Mouse (Mus musculus) cerebellum, adult 2 months (tissue): ENCODE data around the gene Sptbn1. TPM values are rescaled to one million over a fixed set of nuclear protein-coding genes. Genes with fewer than 3 reads are reported as not detected.

Experiments
- DNase-seq, 2 experiments: peaks; one replicate each; pipeline ENCODE4 v3.0.0; 2021
- H3K27ac ChIP-seq: fragments of 200-500 bp; 2 replicates; pipeline ENCODE4 v1.5.1; 2012; ENCODE audit warnings: low read length, control low read depth, inconsistent platforms; ENCODE audit not compliant: insufficient read depth
- H3K27me3 ChIP-seq: fragments of 200-500 bp; 2 replicates; pipeline ENCODE4 v1.6.1; 2012; ENCODE audit warnings: inconsistent platforms, mild to moderate bottlenecking, low read length, moderate library complexity; ENCODE audit not compliant: control insufficient read depth, insufficient read depth
- H3K4me1 ChIP-seq: fragments of 200-500 bp; 2 replicates; pipeline ENCODE4 v1.6.1; 2011; ENCODE audit warnings: low read length; ENCODE audit not compliant: control insufficient read depth, insufficient read depth
- H3K4me3 ChIP-seq: fragments of 200-500 bp; replicated peaks from 2 replicates; pipeline ENCODE3; 2011; ENCODE audit warnings: mild to moderate bottlenecking, low read depth, low read length, control low read depth; ENCODE audit not compliant: insufficient read depth
- CTCF ChIP-seq: fragments of 200-500 bp; IDR thresholded peaks from 2 replicates; pipeline ENCODE4 v1.5.1; 2011; ENCODE audit warnings: low read depth, mild to moderate bottlenecking, control low read depth, low read length, moderate library complexity, borderline replicate concordance; ENCODE audit not compliant: insufficient read depth
- POLR2A ChIP-seq: fragments of 200-500 bp; IDR thresholded peaks from 2 replicates; pipeline ENCODE4 v1.6.1; 2011; ENCODE audit warnings: low read length, control low read depth, borderline replicate concordance; ENCODE audit not compliant: insufficient read depth
- WGBS: fragments of 180-500 bp; shearing (Covaris S2); methylation state at CpG from one replicate; pipeline ENCODE4 v1.1.7; 2018; 5-methylcytosine and 5-hydroxymethylcytosine counted together
- polyA plus RNA-seq: library from polyadenylated mRNA; depleted of rRNA; stranded (reverse); fragments of >200 nt; gene quantifications from 2 replicates; pipeline ENCODE4 v1.2.3, GENCODE M21; 2012

Gene Sptbn1
- polyA plus RNA-seq, 1 experiment, result 244 TPM

- H3K4me1 ChIP-seq, result peaks cover 2% of the 10 kb centered on the region
- no peaks in the 10 kb centered on the region for H3K27me3 ChIP-seq
- no peak overlapping the region for H3K27ac ChIP-seq
- H3K4me3 ChIP-seq, result no peak overlapping the region
- DNase-seq, result no peak
- TF ChIP-seq CTCF (no peak), POLR2A (no peak)
These were observed 67.6 kb downstream of the Sptbn1 start for GRCm38 (mm10) chr11:30200391-30200790.

GRCm38 (mm10) chr11:30198091-30198675 lies 69.8 kb downstream of the Sptbn1 start:
- TF ChIP-seq POLR2A (no peak), CTCF (no peak)
- 2% methylated on average over 34 of the region's 34 CpGs for WGBS
- DNase-seq, result peak; percentile 58 to 68

GRCm38 (mm10) chr11:30197564-30198090 lies 70.3 kb downstream of the Sptbn1 start:
- peak overlapping the region; percentile 8; the same call in 1 of the 2 replicates for H3K27ac ChIP-seq
- no peaks in the 10 kb centered on the region; the same call in 1 of the 2 replicates for H3K4me1 ChIP-seq
- WGBS, result 4% methylated on average over 21 of the region's 21 CpGs
- H3K4me3 ChIP-seq, result peak overlapping the region; percentile 48
- TF ChIP-seq CTCF, result no peak
- peak; percentile 70 to 71 for DNase-seq
- no peaks in the 10 kb centered on the region for H3K27me3 ChIP-seq

More at GRCm38 (mm10) chr11:30198091-30198675, 69.8 kb downstream of the Sptbn1 start:
- no peaks in the 10 kb centered on the region; the same call in 1 of the 2 replicates for H3K4me1 ChIP-seq
- H3K27me3 ChIP-seq, result no peaks in the 10 kb centered on the region
- no peak overlapping the region; the same call in 1 of the 2 replicates for H3K27ac ChIP-seq
- H3K4me3 ChIP-seq, result peak overlapping the region; percentile 48

DNA sequence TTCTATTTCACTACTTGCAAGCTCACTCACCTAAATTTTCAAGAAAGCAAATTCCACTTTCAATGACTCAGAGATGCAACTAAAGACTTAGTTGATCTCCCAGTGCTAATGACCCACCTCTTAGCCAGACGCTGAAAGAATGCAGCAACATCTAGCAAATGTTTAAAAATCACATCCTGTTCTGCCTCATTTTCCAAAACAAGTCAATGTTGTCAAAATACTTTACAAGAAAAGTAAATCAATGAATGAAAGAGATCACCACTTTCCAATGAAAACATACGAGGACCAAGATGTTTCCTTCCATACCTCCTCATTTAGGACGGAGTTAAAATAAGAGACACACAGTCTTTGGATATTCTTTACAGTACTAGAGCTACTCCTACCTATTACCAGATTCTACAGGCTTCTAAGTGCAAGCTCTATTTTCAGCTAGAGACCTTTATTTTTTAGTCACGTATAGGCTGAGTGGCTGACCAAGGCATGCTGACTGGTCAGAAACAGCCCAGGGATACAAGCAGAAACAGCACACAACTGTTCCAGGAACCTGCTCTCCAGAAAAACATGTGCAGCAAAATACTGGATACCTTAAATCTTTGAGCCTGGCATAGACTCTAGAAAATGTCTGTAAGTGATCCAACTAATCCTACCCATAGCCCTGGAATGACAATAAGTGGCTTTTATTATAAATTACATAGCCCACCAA lies 71.5 kb downstream of the Sptbn1 start:
- 83% methylated on average over 4 of the region's 4 CpGs for WGBS
- H3K4me1 ChIP-seq, result no peaks in the 10 kb centered on the region; the same call in 1 of the 2 replicates
- no peak overlapping the region for H3K27ac ChIP-seq
- no peaks in the 10 kb centered on the region for H3K27me3 ChIP-seq
- no peak overlapping the region for H3K4me3 ChIP-seq
- DNase-seq, result no peak
- TF ChIP-seq POLR2A (no peak), CTCF (no peak)

DNA sequence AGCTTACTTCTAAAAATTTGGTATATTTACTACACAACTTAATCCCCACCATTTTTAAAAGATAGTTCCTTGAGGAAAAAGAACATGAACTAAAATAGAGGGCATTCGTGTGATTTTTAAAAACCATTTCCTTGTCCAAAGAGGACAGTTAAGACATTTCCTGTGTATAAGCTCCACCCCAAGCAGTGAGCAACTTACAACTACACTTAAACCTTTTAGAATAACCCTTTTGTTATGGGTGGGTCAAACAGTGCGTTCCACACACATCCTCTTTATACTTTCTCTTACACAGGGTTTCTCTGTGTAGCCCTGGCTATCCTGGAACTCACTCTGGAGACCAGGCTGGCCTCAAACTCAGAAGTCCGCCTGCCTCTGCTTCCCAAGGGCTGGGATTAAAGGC lies 72.2 kb downstream of the Sptbn1 start:
- WGBS, result 83% methylated on average over 3 of the region's 3 CpGs
- DNase-seq, result no peak
- H3K4me1 ChIP-seq, result no peaks in the 10 kb centered on the region; the same call in 1 of the 2 replicates

DNA sequence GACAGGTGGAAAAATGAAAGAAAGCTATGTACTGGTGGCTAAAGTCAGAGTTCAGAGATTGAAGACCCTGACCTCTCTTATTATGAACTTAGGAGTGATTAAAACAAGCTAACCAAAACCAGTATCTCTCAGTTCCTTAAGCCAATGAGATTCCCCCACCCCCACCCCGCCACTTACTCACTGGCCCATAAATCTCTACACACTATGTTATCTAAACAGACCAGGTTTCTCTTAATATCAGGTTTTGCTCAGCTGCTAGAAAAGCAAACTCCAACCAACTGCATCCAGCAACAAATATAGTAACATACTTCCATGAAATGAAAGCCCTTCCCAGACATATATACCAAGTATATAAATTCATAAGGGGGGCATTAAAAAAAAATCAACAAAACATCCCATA lies 73.2 kb downstream of the Sptbn1 start:
- no peak for TF ChIP-seq POLR2A
- no peak for TF ChIP-seq CTCF
- H3K4me1 ChIP-seq, result no peaks in the 10 kb centered on the region; the same call in 1 of the 2 replicates
- no peaks in the 10 kb centered on the region for H3K27me3 ChIP-seq
- DNase-seq, result no peak
- WGBS, result 94% methylated on average over 1 of the region's 1 CpGs
- H3K4me3 ChIP-seq, result no peak overlapping the region
- H3K27ac ChIP-seq, result no peak overlapping the region

More for the DNA sequence above, 72.2 kb downstream of the Sptbn1 start:
- Histone ChIP-seq H3K27ac (no peak overlapping the region), H3K4me3 (no peak overlapping the region), H3K27me3 (no peaks in the 10 kb centered on the region)
- no peak for TF ChIP-seq CTCF
- TF ChIP-seq POLR2A, result no peak

- TF ChIP-seq POLR2A, result no peak
- no peak for TF ChIP-seq CTCF
- DNase-seq, result no peak
- Histone ChIP-seq H3K27ac (no peak overlapping the region), H3K4me3 (no peak overlapping the region), H3K27me3 (no peaks in the 10 kb centered on the region), H3K4me1 (no peaks in the 10 kb centered on the region)
- WGBS, result 91% methylated on average over 4 of the region's 4 CpGs
These were observed 77.0 kb downstream of the Sptbn1 start for GRCm38 (mm10) chr11:30190959-30191358.

DNA sequence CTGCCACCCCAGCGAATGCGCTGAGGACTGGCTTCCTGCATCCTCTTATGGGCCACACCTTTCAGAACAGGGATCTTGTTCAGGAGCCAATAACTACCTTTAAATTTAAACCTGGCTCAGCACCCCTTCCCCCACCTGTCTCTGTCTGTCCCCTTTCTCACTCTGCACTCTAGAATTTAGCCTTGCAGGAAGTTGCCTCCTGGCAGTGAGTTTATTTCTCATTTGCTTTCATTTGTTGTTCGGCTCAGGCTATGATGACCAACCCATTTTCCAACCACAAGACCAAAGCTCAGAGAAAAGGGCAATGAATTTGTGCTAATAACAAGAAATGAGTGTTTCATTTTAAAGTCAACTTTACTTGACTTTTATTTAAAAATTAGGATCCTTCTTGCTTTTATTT lies 77.9 kb downstream of the Sptbn1 start:
- WGBS, result 83% methylated on average over 3 of the region's 3 CpGs
- no peak for DNase-seq
- no peaks in the 10 kb centered on the region for H3K4me1 ChIP-seq
- no peak for TF ChIP-seq CTCF
- no peak for TF ChIP-seq POLR2A
- H3K27me3 ChIP-seq, result no peaks in the 10 kb centered on the region
- H3K27ac ChIP-seq, result no peak overlapping the region
- no peak overlapping the region for H3K4me3 ChIP-seq
